Mouse (Mus musculus) lung, postnatal 10 days (tissue): ENCODE measurements at regions not wholly inside any gene's neighbourhood (a gene's known extent, or its start where the extent isn't known, plus 50 kb on each side); places are given as distances from the start of the nearest gene placed in this dataset.
"Not testable (repeated sequence)": the region's sequence is repeated elsewhere in the genome, so short reads cannot be mapped to it uniquely, and the experiment has no call there.

Experiments
- DNase-seq: peaks from one replicate; pipeline ENCODE4 v3.0.0; 2021

GRCm38 (mm10) chr4:18620361-18620760 lies 984.9 kb upstream of the Gm12353 start:
- DNase-seq, result no peak

DNA sequence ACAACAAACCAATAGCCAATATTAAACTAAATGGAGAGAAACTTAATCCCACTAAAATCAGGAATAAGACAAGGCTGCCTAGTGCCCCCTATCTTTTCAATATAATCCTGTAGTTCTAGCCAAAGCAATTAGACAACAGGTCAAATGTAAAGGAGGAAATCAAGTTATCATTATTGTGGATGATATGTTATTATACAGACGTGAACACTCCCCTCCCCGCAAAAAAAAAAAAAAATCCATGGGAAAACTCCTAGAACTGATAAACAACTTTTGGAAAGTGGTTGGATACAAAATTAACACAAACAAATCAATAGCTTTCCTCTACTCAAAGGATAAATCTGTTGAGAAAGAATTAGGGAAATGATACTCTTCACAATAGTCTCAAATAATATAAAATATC lies 966.2 kb upstream of the Gm12353 start:
- no peak for DNase-seq

GRCm38 (mm10) chr4:18649153-18649552 lies 956.1 kb upstream of the Gm12353 start:
- DNase-seq, result no peak

GRCm38 (mm10) chr4:18685891-18686544 lies 919.2 kb upstream of the Gm12353 start:
- DNase-seq, result no peak

GRCm38 (mm10) chr4:18694076-18694475 lies 911.2 kb upstream of the Gm12353 start:
- DNase-seq, result no peak

GRCm38 (mm10) chr4:18696246-18696645 lies 909.0 kb upstream of the Gm12353 start:
- no peak for DNase-seq

DNA sequence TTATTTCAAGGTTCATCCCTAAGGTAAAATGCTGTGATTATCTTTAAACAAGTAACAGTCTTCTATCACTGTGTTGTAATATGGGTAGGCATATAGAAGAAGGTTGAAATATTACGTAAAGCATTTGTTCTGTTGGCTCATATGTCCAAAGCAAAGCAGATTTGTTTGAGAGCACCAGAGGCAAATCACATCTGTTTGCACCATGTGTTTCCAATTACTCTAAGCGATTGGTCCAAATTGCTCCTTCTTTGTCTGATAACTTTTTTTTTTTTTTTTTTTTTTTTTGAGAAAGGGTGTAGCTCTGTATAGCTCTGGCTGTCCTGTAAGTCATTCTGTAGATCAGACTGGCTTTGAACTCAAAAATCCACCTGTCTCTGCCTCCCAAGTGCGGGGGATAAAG lies 861.0 kb upstream of the Gm12353 start:
- DNase-seq, result no peak

DNA sequence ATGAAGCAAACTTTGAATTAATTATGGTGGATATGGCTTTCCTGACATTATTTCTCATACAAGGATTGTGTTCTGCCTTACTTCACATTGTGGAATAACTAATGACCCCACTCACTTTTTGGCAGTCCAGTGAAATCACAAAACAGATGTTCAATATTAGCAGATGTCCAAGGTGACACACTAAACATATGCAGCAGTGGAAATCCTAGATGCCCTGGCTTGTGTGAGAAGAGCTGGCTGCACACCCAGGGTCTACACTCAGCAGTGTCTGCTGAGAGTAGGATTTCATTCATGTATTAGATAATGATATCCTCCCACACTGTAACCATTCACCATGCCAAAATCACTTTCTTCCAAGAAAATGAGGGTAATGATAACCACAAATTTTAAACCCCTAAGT lies 816.9 kb upstream of the Gm12353 start:
- DNase-seq, result no peak

- peak; percentile 2 for DNase-seq
Measured at GRCm38 (mm10) chr4:18795740-18796394, 809.4 kb upstream of the Gm12353 start.

- no peak for DNase-seq
Measured at GRCm38 (mm10) chr4:18796395-18796740, 808.9 kb upstream of the Gm12353 start.

DNA sequence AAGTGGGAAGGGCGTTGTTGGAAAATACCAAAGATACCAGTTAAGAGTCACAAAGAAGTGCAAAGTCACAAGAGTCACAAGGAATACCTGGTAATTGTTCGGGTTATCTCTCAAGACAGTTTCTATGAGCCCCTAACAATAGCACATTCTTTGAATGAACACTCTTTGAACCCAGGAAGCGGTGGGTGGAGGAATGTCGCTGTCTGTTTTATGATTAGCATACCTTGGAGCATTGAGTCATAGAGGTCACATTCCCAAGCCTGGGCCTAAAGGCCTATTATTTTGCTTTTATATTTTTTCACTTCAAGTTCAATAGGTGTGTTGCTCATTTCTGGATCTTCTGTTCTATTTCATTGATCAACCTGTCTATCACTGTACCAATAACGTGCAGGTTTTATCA lies 802.1 kb upstream of the Gm12353 start:
- not testable (repeated sequence) for DNase-seq
